Mouse (Mus musculus) neural tube, embryonic 12.5 days (tissue): ENCODE measurements around the gene Dcst2. TPM values are rescaled to one million over a fixed set of nuclear protein-coding genes. Genes with fewer than 3 reads are reported as not detected.

Experiments
- ATAC-seq: fragments of 200-750 bp; cut with Nextera tagmentation; 2 replicates; pipeline ENCODE4 v1.8.0; 2017; ENCODE audit warnings: low read depth, mild to moderate bottlenecking, moderate TSS enrichment, moderate library complexity; ENCODE audit not compliant: low FRiP score
- H3K27ac ChIP-seq: fragments of 300-500 bp; sonication (generic); 2 replicates; pipeline ENCODE4 v1.5.1; 2016
- H3K27me3 ChIP-seq: fragments of 300-500 bp; sonication (generic); replicated peaks from 2 replicates; pipeline ENCODE4 v1.6.1; 2016; ENCODE audit warnings: mild to moderate bottlenecking
- H3K36me3 ChIP-seq: fragments of 300-500 bp; sonication (generic); 2 replicates; pipeline ENCODE4 v1.6.1; 2016; ENCODE audit warnings: mild to moderate bottlenecking
- H3K4me1 ChIP-seq: fragments of 300-500 bp; sonication (generic); 2 replicates; pipeline ENCODE4 v1.6.1; 2016
- H3K4me2 ChIP-seq: fragments of 300-500 bp; sonication (generic); replicated peaks from 2 replicates; pipeline ENCODE4 v1.6.1; 2016; ENCODE audit warnings: mild to moderate bottlenecking
- H3K4me3 ChIP-seq: fragments of 300-500 bp; sonication (generic); 2 replicates; pipeline ENCODE4 v1.5.1; 2016
- H3K9ac ChIP-seq: fragments of 300-500 bp; sonication (generic); 2 replicates; pipeline ENCODE4 v1.6.1; 2016; ENCODE audit warnings: mild to moderate bottlenecking
- H3K9me3 ChIP-seq: fragments of 300-500 bp; sonication (generic); 2 replicates; pipeline ENCODE4 v1.6.1; 2016; ENCODE audit warnings: mild to moderate bottlenecking
- WGBS: fragments of 180-500 bp; shearing (Covaris S2); methylation state at CpG from one replicate; pipeline ENCODE4 v1.1.7; 2016; 5-methylcytosine and 5-hydroxymethylcytosine counted together
- polyA plus RNA-seq: library from polyadenylated mRNA; unstranded; fragments of >200 nt; fragmentation: Nextera tagmentation; extraction: Ambion mirVana; gene quantifications from 2 replicates; pipeline ENCODE4 v1.2.1, GENCODE M21; 2016

Dcst2 gene
- polyA plus RNA-seq, 1 experiment from 2014 or later = 0.10 TPM

DNA sequence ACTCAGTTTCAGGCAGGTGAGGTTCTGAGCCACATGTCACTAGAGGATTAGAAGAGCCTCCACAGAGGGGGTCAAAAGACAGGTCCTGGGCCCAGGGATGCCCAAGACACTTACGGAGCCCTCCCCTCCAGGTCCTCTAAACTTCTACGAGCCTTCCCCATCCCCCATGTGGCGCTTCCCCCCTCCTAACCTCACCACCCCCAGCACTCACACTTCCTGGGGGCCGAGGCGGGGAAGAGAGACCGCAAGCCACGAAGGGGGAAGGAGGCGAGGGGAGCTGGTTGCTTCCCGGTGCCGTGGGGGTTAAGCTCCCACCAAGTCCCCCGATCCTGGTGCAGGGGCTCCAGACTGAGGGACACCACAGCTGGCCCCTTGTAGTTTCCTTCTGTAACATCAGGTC, 23.7 kb downstream of the Dcst2 start:
- H3K4me1 ChIP-seq = peaks cover 3% of the 10 kb centered on the region; the same call in 1 of the 2 replicates
- 56% methylated on average over 10 of the region's 11 CpGs for WGBS
- H3K27me3 ChIP-seq = no peaks in the 10 kb centered on the region
- no peak overlapping the region for H3K4me3 ChIP-seq
- no peaks in the 10 kb centered on the region for H3K36me3 ChIP-seq
- no peak overlapping the region for H3K27ac ChIP-seq
- no peak overlapping the region for H3K4me2 ChIP-seq
- H3K9ac ChIP-seq = no peak overlapping the region
- ATAC-seq = no peak
- H3K9me3 ChIP-seq = no peaks in the 10 kb centered on the region

DNA sequence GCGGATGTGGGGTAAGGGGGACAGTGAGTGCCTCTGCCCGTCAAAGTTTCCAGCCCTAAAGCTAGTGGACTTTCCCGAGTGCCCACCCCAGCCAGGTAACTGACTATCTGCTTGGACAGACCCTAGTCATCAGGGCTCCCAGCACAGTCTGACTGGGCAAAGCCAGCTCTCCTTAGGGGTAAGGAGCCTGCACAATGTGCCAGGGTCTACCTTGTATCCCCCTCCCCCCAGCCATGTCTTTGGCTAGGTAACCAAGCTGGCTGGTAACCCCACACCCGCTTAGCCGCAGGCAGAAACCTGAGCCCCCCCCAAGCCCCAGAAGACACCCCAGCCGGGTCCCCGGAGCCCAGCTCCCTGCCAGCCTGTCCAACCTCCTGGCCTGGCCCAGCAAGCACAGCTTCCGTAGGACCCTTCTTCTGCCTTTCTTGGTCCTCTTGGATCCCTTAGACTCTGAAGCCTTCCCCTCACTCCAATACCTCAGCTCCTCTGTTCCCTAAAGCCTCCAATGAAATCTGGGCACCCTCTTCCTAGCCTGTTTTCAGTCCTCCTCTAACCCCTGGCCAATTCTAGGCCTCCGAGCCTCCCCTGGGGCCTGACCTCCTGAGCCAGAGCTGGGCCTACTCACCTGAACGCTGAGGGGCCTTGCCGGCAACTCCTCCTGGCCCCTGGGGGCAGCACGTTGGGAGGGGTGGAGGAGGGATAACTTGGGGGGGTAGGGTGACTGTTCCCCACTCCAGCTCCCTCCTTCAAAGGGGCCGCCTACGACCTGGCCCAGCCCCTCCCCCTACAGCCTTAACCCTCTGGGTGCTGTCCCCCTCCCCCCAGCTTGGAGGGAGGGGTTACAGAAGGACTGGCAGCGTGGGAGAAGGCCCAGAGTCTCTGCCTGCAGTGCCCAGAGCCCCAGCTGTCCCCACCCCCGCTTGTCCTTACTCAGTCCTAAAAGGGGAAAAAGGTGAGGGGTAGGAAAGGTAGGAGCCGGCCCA, 25.0 kb downstream of the Dcst2 start:
- no peaks in the 10 kb centered on the region for H3K36me3 ChIP-seq
- no peak for ATAC-seq
- H3K9ac ChIP-seq = no peak overlapping the region
- no peak overlapping the region for H3K27ac ChIP-seq
- H3K4me2 ChIP-seq = no peak overlapping the region
- H3K9me3 ChIP-seq = no peaks in the 10 kb centered on the region
- WGBS = 58% methylated on average over 17 of the region's 17 CpGs
- no peaks in the 10 kb centered on the region; the same call in none of the 2 replicates for H3K27me3 ChIP-seq
- H3K4me1 ChIP-seq = peaks cover 16% of the 10 kb centered on the region
- H3K4me3 ChIP-seq = no peak overlapping the region

DNA sequence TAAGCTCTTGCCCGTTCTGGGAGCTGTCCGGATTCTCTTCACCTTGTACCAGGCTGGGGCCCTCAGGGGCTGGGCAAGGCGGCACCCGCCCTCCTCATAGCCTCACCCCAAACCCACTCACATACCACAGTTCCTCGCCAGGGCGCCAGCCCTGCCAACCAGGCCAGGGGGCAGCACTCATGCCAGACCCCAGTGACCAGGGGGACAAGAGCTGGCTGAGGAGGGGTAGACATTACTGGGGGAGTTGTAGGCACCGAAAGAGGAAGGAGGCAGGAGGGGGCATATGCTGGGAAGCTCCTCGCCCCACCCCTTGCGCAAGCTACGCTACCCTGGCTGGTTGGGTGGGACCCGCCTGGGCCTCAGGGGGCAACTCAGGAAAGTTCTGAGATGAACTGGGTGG, 25.9 kb downstream of the Dcst2 start:
- H3K9me3 ChIP-seq = no peaks in the 10 kb centered on the region
- ATAC-seq = no peak
- H3K27me3 ChIP-seq = peaks cover 8% of the 10 kb centered on the region
- no peak overlapping the region; the same call in 1 of the 2 replicates for H3K4me2 ChIP-seq
- H3K9ac ChIP-seq = no peak overlapping the region
- WGBS = 75% methylated on average over 11 of the region's 11 CpGs
- H3K27ac ChIP-seq = no peak overlapping the region
- no peaks in the 10 kb centered on the region for H3K36me3 ChIP-seq
- peaks cover 25% of the 10 kb centered on the region for H3K4me1 ChIP-seq
- H3K4me3 ChIP-seq = no peak overlapping the region

DNA sequence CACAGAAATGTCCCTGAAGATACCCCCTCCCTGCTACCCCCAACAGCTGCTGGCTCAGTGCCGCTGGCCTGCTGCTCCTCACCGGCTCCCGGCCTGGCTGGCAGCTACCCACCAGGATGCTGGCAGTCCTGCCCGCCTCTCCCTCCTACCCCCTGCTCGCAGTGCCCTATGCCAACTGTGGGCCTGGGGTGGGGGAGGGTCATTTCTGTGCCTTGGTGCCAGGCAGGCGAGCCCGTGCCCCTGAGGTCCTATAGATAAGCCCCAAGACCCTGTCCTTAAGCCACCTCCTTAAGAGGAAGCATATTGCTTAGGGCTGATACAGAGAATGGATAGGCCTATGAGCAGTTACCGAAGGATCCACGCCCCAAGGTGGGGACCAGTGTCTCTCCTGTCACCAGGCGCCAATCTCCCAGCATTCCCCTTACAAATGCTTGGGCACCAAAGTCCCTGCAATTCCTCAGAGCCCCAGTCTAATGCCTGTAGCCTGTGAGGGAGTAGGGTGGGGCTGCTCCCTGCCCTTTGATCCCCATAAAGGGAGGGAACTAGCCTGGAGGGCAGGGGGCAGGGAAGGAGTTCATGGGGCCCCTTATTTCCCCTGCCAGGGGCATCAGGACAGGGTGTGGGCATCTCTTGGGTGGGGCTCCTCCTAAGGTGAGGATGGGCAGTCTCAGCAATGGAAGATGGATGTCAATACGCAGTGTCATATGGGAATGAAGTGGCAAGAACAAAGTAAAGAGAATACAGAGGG, 26.5 kb downstream of the Dcst2 start:
- Histone ChIP-seq H3K27ac (no peak overlapping the region), H3K9me3 (no peaks in the 10 kb centered on the region), H3K4me1 (peaks cover 32% of the 10 kb centered on the region), H3K36me3 (no peaks in the 10 kb centered on the region), H3K27me3 (peaks cover 13% of the 10 kb centered on the region), H3K9ac (no peak overlapping the region), H3K4me2 (no peak overlapping the region; the same call in 1 of the 2 replicates), H3K4me3 (no peak overlapping the region)
- 76% methylated on average over 11 of the region's 11 CpGs for WGBS
- ATAC-seq = no peak

DNA sequence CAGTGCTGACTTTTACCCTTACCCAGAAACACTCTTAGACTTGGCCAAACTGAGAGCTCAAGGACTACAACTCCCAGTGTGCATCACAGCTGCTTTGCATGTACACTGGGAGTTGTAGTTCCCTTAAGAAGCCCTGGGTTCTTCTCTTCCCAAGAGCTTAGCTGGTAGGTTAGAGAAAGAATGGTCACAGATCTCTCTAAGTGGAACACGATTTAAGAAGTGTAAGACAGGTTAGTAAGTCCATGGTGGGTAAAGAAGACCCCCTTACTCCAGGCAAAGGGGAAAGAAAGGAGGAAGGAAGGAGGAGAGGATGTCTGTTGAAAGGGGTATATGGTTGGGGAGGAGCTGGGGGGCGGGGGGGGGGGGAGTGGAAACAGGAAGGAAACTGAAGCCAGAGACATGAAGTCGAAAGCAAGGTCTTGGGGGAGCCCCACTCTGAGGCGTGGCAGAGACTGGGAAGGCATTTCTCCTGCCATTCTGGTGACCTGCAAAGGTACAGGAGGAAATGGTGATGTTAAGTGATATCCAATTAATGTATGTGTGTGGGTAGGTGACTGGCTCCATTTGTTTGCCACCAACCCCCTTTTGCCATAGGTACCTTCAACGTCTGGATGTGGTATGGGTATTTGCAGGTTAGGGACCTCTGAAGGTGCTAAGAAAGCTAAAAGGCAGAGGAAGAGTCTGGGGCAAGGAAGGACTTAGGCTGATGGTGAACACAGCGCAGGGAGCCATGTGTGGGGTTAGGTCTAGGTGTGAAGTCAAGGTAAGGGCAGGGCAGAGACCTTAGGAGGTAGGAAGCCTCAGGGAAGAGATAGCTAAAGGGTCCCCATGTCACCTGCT, 27.3 kb downstream of the Dcst2 start:
- no peaks in the 10 kb centered on the region for H3K36me3 ChIP-seq
- H3K4me3 ChIP-seq = no peak overlapping the region
- H3K27me3 ChIP-seq = peaks cover 13% of the 10 kb centered on the region
- no peaks in the 10 kb centered on the region for H3K9me3 ChIP-seq
- ATAC-seq = no peak
- no peak overlapping the region for H3K27ac ChIP-seq
- WGBS = 66% methylated on average over 6 of the region's 6 CpGs
- peaks cover 40% of the 10 kb centered on the region for H3K4me1 ChIP-seq
- H3K9ac ChIP-seq = no peak overlapping the region
- H3K4me2 ChIP-seq = no peak overlapping the region

DNA sequence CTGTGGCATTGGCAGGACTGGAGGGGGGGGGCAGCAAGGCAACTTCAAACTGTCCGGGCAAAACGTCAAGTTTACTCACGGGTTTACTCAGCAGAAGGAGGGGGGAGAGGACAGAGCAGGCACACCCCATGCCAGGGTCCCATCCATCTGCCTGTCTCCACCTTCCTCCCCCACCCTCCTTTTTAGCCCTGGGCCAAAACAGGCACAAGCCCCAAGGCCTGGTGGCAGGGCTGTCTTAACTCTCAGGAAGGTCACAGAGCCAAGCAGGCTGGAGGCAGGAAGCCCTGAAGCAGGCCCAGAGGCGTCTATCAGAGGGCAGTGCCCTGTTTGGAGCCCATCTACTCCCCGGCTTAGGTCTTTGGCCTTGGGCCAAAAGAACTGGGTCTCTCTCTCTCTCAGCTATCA, 28.3 kb downstream of the Dcst2 start:
- Histone ChIP-seq H3K27me3 (peaks cover 13% of the 10 kb centered on the region), H3K4me2 (no peak overlapping the region), H3K9ac (no peak overlapping the region), H3K36me3 (no peaks in the 10 kb centered on the region), H3K9me3 (no peaks in the 10 kb centered on the region), H3K4me3 (no peak overlapping the region), H3K27ac (no peak overlapping the region), H3K4me1 (peaks cover 50% of the 10 kb centered on the region)
- WGBS = 57% methylated on average over 5 of the region's 5 CpGs
- ATAC-seq = no peak

DNA sequence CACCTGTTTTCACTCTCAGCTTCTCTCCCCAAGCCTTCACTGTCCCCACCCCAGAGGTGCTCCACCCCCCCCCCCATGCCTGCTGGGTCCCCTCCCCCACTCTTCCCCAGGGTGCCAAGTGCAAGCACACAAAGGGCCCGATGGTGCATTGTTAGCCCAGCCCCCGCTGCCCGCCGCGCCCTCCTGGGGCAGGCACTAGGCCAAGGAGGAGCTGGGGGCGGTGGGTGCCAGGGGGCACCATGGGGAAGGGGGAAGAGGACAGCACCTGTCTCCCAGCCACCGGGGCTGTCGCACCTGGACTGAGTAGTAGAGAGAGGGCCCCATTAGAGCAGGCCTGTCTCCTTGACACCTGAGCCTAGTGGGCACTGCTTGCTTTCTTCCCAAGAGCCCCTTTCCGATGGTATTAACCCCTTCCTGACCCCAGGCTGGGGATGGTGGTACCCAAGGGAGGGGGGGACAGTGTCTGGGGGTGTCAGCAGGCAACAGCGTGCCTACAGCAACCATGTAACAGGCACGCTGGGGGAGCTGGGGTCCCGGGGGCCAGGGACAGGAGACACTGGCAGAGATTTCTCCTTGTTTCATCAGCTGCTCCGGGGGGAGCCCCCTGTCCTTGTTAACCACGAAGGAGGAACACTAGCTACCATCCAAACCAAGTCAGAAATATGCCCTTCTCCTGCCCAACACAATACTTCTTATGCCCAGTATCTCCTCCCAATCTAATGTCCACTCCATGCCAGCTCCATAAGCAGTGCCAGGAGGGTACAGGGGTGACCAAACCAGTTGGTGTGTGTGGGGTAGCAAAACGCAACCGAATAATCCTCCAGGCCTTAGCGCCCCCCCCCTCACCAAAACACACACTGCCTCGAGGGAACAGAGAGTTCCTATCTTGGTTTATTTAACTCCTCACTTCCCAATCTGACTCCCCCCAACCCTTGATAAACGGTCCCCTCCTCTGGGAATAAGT, 29.2 kb downstream of the Dcst2 start:
- no peak for ATAC-seq
- Histone ChIP-seq H3K4me1 (peaks cover 57% of the 10 kb centered on the region), H3K27me3 (peaks cover 19% of the 10 kb centered on the region), H3K4me2 (peak overlapping the region; percentile 100), H3K4me3 (peak overlapping the region; percentile 50), H3K9ac (peak overlapping the region; percentile 69), H3K27ac (no peak overlapping the region), H3K9me3 (no peaks in the 10 kb centered on the region), H3K36me3 (no peaks in the 10 kb centered on the region)
- 15% methylated on average over 19 of the region's 19 CpGs for WGBS

DNA sequence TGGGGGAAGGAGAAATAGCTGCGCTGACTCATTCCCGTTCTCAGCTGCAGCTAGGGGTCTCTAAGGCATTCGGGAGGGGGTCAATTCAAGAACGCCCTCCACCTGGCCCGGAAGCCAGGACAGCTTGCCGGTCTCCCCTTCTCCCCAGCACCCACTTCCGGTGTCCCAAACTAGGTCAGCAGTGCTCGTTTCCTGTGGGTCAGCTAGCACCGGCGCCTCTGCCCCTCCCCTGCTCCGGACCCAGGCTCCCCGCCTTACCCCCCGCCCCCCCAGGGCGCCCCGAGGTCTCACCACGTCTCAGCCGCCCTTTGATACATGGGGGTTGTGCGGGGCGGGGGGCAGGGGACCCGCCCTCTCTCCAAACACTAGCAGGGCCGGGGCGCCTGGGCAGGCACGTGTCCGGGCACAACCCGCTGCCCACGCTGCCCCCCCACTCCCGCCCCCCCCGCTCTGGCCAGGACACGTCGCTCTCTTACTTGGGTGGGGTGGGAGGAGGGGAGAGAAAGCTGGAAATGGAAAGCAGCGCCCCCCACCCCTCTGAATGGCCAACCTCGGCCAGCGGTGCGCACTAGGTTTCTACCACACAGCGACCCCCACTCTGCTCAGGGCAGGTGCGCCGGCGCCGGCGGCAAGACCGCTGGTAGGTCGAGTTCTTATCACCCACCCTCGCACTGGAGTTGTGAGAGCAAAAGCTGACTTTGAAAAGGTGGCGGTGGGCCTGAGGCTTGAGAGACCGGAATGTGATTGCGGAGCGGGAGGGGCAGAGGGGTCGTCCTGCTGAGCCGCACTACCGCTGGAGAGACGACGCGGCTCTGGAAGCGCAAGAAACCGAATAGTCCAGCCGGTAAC, 30.1 kb downstream of the Dcst2 start:
- Histone ChIP-seq H3K4me2 (peak overlapping the region; percentile 100), H3K4me1 (peaks cover 60% of the 10 kb centered on the region), H3K9ac (peak overlapping the region; percentile 69), H3K27ac (no peak overlapping the region), H3K4me3 (peak overlapping the region; percentile 50), H3K9me3 (no peaks in the 10 kb centered on the region), H3K27me3 (peaks cover 22% of the 10 kb centered on the region), H3K36me3 (no peaks in the 10 kb centered on the region)
- 1% methylated on average over 56 of the region's 56 CpGs for WGBS
- ATAC-seq = no peak

DNA sequence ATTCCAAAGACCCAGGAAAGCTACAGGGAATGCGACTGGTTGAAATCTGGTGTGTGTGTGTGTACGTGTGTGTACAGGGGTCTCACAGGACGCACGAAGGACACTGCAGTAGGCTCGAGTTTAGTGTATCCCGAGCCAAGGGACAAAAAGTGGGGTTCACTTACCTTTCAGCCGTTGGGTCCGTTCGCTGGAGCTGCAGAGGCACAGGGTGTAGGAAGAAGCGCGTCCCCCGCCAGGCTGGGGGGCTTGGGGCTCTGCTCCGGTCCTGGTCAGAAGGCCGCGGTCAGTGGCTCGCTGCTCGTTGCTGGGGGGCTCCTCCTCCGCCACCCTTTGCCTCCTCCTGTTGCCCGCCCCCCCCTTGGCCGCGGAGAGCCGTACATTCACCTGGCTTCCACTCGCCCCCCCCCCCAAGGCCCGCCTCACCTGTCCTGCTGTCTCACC, 31.1 kb downstream of the Dcst2 start:
- H3K9ac ChIP-seq = no peak overlapping the region
- no peak overlapping the region for H3K27ac ChIP-seq
- no peak for ATAC-seq
- 2% methylated on average over 22 of the region's 24 CpGs for WGBS
- peaks cover 60% of the 10 kb centered on the region for H3K4me1 ChIP-seq
- H3K9me3 ChIP-seq = no peaks in the 10 kb centered on the region
- H3K4me2 ChIP-seq = peak overlapping the region; percentile 100
- H3K4me3 ChIP-seq = peak overlapping the region; percentile 50
- H3K27me3 ChIP-seq = peaks cover 22% of the 10 kb centered on the region
- no peaks in the 10 kb centered on the region for H3K36me3 ChIP-seq

DNA sequence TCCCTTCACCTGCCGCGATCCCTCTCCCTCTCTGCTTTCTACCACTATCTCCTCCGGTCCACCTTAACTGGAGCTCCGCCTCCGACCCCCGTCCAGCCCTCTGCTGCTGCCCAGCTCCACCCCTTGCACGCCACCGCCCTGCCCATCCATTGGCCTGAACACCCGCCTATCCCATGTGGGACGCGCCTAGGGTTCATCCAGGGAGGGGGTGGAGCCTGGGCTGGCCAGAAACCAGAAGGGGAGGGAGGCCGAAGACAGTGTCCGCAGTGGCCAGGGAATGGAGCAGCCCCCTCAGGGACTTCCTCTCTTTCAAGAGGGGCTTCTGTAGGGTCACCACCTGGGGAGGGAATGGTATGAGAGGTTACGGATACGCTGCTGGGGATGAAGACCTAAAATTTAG, 31.8 kb downstream of the Dcst2 start:
- H3K9me3 ChIP-seq = no peaks in the 10 kb centered on the region
- no peak overlapping the region for H3K27ac ChIP-seq
- H3K9ac ChIP-seq = peak overlapping the region; percentile 50
- peak overlapping the region; percentile 50 for H3K4me3 ChIP-seq
- peak overlapping the region; percentile 100 for H3K4me2 ChIP-seq
- peak; percentile 94 for ATAC-seq
- H3K27me3 ChIP-seq = peaks cover 22% of the 10 kb centered on the region
- peaks cover 60% of the 10 kb centered on the region for H3K4me1 ChIP-seq
- no peaks in the 10 kb centered on the region for H3K36me3 ChIP-seq
- WGBS = under 1% methylated on average over 15 of the region's 15 CpGs
